Mouse (Mus musculus) kidney, adult 2 months (tissue): Measurements from ENCODE around the gene Acer3. TPM values are rescaled to one million over a fixed set of nuclear protein-coding genes. Genes with fewer than 3 reads are reported as not detected.
A peak's percentile ranks its signal among the peaks of the same experiment; 100 is the strongest.

Experiments used
- DNase-seq: peaks from one replicate; pipeline ENCODE4 v3.0.0; 2021
- H3K27ac ChIP-seq: fragments of 200-500 bp; 2 replicates; pipeline ENCODE4 v1.5.1; 2012; ENCODE audit warnings: low read depth, low read length, control low read depth, inconsistent platforms; ENCODE audit not compliant: insufficient read depth
- H3K27me3 ChIP-seq: fragments of 200-500 bp; replicated peaks from 2 replicates; pipeline ENCODE4 v1.6.1; 2012; ENCODE audit warnings: mild to moderate bottlenecking, moderate library complexity, low read length, inconsistent platforms; ENCODE audit not compliant: control insufficient read depth, insufficient read depth
- H3K36me3 ChIP-seq: fragments of 200-500 bp; 2 replicates; pipeline ENCODE4 v1.6.1; 2012; ENCODE audit warnings: mild to moderate bottlenecking, moderate library complexity, low read length, inconsistent platforms; ENCODE audit not compliant: control insufficient read depth, insufficient read depth
- H3K4me1 ChIP-seq: fragments of 200-500 bp; 2 replicates; pipeline ENCODE4 v1.6.1; 2011; ENCODE audit warnings: low read length; ENCODE audit not compliant: control insufficient read depth, insufficient read depth
- H3K4me3 ChIP-seq: fragments of 200-500 bp; 2 replicates; pipeline ENCODE4 v1.5.1; 2011; ENCODE audit warnings: mild to moderate bottlenecking, low read depth, low read length, control low read depth; ENCODE audit not compliant: insufficient read depth
- CTCF ChIP-seq: fragments of 200-500 bp; conservative IDR thresholded peaks from 2 replicates; pipeline ENCODE4 v1.5.1; 2011; ENCODE audit warnings: low read depth, mild to moderate bottlenecking, control low read depth, low read length, moderate library complexity, mixed read lengths; ENCODE audit not compliant: insufficient read depth, insufficient read length
- POLR2A ChIP-seq: fragments of 200-500 bp; IDR thresholded peaks from one replicate; pipeline ENCODE4 v1.6.1; 2011; ENCODE audit warnings: low read depth, low read length, control low read depth
- WGBS: fragments of 180-500 bp; shearing (Covaris S2); methylation state at CpG from one replicate; pipeline ENCODE4 v1.1.7; 2018; 5-methylcytosine and 5-hydroxymethylcytosine counted together
- polyA plus RNA-seq: library from polyadenylated mRNA; depleted of rRNA; stranded (reverse); fragments of >200 nt; gene quantifications from 2 replicates; pipeline ENCODE4 v1.2.3, GENCODE M21; 2012; rRNA removed

Acer3 gene
- polyA plus RNA-seq, 1 experiment = 11.9 TPM

- no peak for TF ChIP-seq CTCF
- no peak for TF ChIP-seq POLR2A
- DNase-seq = peak; percentile 86
- Histone ChIP-seq H3K4me3 (no peak overlapping the region), H3K27me3 (no peaks in the 10 kb centered on the region), H3K27ac (peak overlapping the region; percentile 78), H3K4me1 (peaks cover 17% of the 10 kb centered on the region), H3K36me3 (no peaks in the 10 kb centered on the region)
- 38% methylated on average over 8 of the region's 8 CpGs for WGBS
Observed at GRCm38 (mm10) chr7:98158481-98158880, 162.5 kb downstream of the Acer3 start.

- no peak for TF ChIP-seq POLR2A
- no peak for TF ChIP-seq CTCF
- no peak for DNase-seq
- Histone ChIP-seq H3K4me3 (no peak overlapping the region), H3K4me1 (peaks cover 16% of the 10 kb centered on the region), H3K27me3 (no peaks in the 10 kb centered on the region), H3K27ac (peak overlapping the region; percentile 64), H3K36me3 (no peaks in the 10 kb centered on the region)
- WGBS = 58% methylated on average over 5 of the region's 5 CpGs
Observed at GRCm38 (mm10) chr7:98157636-98158332, 163.2 kb downstream of the Acer3 start.

Other genes starting within 250 kb of the Acer3 start
- gene Myo7a, start 201.7 kb downstream of the Acer3 start, polyA plus RNA-seq = 24.6 and 29.8 TPM in 2 replicates
- 0.53 and 1.3 TPM in 2 replicates for gene Omp, start 175.7 kb downstream of the Acer3 start, polyA plus RNA-seq
- gene Capn5, start 142.9 kb downstream of the Acer3 start, polyA plus RNA-seq = 13.8 and 14.6 TPM in 2 replicates
- gene B3gnt6, start 121.7 kb downstream of the Acer3 start, polyA plus RNA-seq = 0.07 TPM in 1 of 2 replicates, not detected in the other
- 9.5 and 13.1 TPM in 2 replicates for gene Tsku, start 40.1 kb upstream of the Acer3 start, polyA plus RNA-seq
- gene Gucy2d, start 119.2 kb upstream of the Acer3 start, polyA plus RNA-seq = not detected in 2 replicates
- gene Lrrc32, start 168.1 kb upstream of the Acer3 start, polyA plus RNA-seq = 22.1 and 24.7 TPM in 2 replicates